Mouse (Mus musculus) cortical plate, adult 2 months (tissue): ENCODE measurements around the gene Tmem212.

ENCODE experiments used
- CTCF ChIP-seq: fragments of 200-500 bp; IDR thresholded peaks from 2 replicates; pipeline ENCODE4 v1.5.1; 2011; ENCODE audit warnings: mild to moderate bottlenecking, control low read depth, low read length; ENCODE audit not compliant: insufficient read depth; ENCODE audit errors: extremely low read depth
- POLR2A ChIP-seq: fragments of 200-500 bp; IDR thresholded peaks from 2 replicates; pipeline ENCODE4 v1.6.1; 2011; ENCODE audit warnings: mild to moderate bottlenecking, low read length, control low read depth; ENCODE audit not compliant: insufficient read depth; ENCODE audit errors: extremely low read depth

DNA sequence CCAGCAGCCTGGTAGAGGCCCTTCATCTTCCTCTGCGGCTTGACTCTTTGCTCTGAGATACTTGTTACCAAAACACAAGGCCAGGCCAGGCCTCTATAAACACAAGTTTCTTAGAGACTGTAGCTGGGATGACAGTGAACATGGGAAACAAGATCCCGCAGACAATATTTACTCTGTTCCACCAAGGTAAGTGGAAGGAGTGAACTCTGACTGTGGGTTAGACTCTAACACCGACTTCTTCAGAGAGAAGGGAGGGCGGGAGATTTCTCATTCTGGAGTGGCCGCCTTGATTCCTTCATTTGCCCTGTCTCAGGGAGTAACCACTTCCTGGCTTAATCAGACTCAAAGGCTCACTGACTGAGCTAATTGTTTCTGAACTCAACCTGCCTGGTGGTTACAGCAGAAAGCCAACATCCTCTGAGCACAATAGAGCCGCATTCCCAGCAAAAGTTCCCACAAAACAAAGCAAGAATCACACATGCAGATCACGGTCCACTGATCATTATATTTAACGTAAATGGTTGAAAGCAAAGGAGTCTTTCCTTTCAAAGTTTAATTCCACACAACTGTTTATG is at the start of gene Tmem212:
- TF ChIP-seq POLR2A: no peak
- TF ChIP-seq CTCF: no peak
